Mouse (Mus musculus): ENCODE results near the gene Heyl. TPM values are rescaled to one million over a fixed set of nuclear protein-coding genes. Genes with fewer than 3 reads are reported as not detected.
"Not testable (repeated sequence)": the region's sequence is repeated elsewhere in the genome, so short reads cannot be mapped to it uniquely, and the experiment has no call there.

Heyl gene
- polyA plus RNA-seq, 1 experiment from 2014 or later = 6.6 TPM

- no peak for ATAC-seq
- no peaks in the 10 kb centered on the region for H3K27me3 ChIP-seq
- H3K9me3 ChIP-seq = no peaks in the 10 kb centered on the region
- no peak within 1 kb of the TSS for H3K9ac ChIP-seq (replicated peaks)
- H3K4me3 ChIP-seq (replicated peaks) = no peak within 1 kb of the TSS
- H3K36me3 ChIP-seq = no peaks in the 10 kb centered on the region
- 83% methylated on average over 5 of the region's 5 CpGs for WGBS
- no peaks in the 10 kb centered on the region for H3K4me1 ChIP-seq (replicated peaks)
- H3K4me2 ChIP-seq (replicated peaks) = no peak within 1 kb of the TSS
- H3K27ac ChIP-seq = no peak within 1 kb of the TSS
Observed at GRCm38 (mm10) chr4:123261721-123262401, 28.5 kb downstream of the Heyl start, which contains the start of gene Pabpc4. Gene Pabpc4, plus strand, starts transcription at chr4:123262351.

- Histone ChIP-seq H3K9me3 (no peaks in the 10 kb centered on the region), H3K4me2 (replicated peaks) (no peak overlapping the region), H3K36me3 (no peaks in the 10 kb centered on the region), H3K4me3 (replicated peaks) (no peak overlapping the region), H3K4me1 (replicated peaks) (no peaks in the 10 kb centered on the region), H3K27ac (no peak overlapping the region), H3K9ac (replicated peaks) (no peak overlapping the region), H3K27me3 (no peaks in the 10 kb centered on the region)
- WGBS = 96% methylated on average over 3 of the region's 3 CpGs
- ATAC-seq = no peak
Observed at GRCm38 (mm10) chr4:123271063-123271462, 37.7 kb downstream of the Heyl start.

DNA sequence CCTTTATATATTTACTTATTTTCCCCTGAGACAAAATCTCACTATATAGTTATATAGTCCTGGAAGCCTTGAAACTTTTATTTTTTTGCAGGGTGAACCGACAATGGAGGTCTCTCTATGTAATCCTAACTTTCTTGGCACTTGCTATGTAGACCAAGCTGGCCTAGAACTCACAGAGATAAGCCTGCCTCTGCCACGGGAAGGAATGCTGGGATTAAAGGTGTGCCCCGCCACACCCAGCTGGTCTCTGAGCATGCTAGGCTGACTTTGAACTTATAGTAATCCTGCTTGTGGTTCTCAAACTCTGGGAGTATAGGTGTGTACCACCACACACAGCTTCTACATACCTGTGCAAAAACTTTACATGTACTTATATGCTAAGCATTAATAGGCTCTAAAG is 46.8 kb downstream of the Heyl start:
- H3K27ac ChIP-seq = no peak overlapping the region
- 77% methylated on average over 3 of the region's 3 CpGs for WGBS
- H3K4me3 ChIP-seq (replicated peaks) = no peak overlapping the region
- ATAC-seq = no peak
- no peak overlapping the region for H3K9ac ChIP-seq (replicated peaks)
- H3K9me3 ChIP-seq = no peaks in the 10 kb centered on the region
- H3K27me3 ChIP-seq = no peaks in the 10 kb centered on the region
- no peaks in the 10 kb centered on the region for H3K36me3 ChIP-seq
- H3K4me1 ChIP-seq (replicated peaks) = peaks cover 15% of the 10 kb centered on the region
- H3K4me2 ChIP-seq (replicated peaks) = no peak overlapping the region

DNA sequence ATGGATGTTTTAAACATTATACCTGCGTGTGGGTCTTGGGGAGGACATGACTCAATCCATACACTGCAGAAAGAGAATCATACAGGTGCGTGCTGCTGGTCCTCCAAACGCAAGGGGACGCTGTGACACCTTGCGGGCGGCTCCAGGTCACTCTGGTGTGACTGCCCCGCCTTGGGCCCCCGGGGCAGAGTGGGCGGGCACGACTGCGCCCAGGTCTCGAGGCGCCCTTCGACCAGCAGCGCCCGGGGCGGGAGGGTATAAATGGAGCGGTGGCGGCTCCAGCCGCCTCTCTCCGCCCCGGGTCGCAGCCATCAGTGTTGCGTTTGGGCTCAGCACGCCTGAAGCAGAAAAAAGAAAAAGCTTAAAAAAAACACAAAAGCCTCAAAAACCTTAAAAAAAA is 49.1 kb downstream of the Heyl start:
- ATAC-seq = peak; percentile 94
- Histone ChIP-seq H3K27ac (0 out of 2 replicates have a peak overlapping the region, but pooled peaks have one; percentile 60), H3K4me1 (replicated peaks) (peaks cover 25% of the 10 kb centered on the region), H3K36me3 (peaks cover 10% of the 10 kb centered on the region), H3K4me3 (replicated peaks) (peak overlapping the region; percentile 62), H3K9me3 (no peaks in the 10 kb centered on the region), H3K4me2 (replicated peaks) (peak overlapping the region; percentile 91), H3K9ac (replicated peaks) (peak overlapping the region; percentile 72), H3K27me3 (no peaks in the 10 kb centered on the region)
- WGBS = under 1% methylated on average over 25 of the region's 25 CpGs

DNA sequence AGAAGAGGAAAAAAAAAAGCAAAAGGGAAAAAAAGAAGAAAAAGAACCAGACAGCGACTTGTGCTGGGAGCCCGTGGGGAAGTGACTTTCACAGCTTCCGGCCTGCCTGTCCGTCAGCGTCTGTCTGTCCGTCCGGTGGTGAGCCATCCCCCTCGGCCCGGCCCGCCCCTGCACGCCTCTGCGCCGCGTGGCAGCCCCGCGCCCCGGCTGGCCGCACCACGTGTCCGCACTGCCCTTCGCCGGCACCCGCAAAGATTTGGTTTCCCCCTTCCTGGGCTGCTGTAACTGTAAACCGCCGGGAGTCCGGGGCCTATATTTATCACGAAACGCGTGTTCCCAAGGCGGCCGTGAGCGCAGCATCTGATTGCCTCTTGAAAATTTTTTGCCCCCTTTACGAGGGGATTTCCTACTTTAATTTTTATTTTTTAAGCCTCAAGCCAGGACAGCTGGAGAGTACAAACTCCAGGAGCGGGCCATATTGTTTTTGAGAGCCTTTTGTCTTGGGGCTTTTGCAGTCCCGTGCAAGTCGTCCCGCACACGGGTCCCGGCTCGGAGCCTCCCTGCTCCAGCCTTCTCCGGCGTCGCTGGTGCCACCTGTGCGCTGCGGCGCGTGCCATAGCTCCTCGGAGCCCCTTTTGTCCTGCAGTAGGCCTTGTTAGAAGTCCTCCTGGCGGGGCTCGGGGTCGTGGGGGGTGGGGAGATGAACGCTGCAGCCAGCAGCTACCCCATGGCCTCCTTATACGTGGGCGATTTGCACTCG is 49.7 kb downstream of the Heyl start:
- H3K9me3 ChIP-seq, H3K27ac ChIP-seq, H3K27me3 ChIP-seq: not testable (repeated sequence)
- under 1% methylated on average over 47 of the region's 55 CpGs for WGBS
- Histone ChIP-seq H3K4me2 (replicated peaks) (peak overlapping the region; percentile 91), H3K9ac (replicated peaks) (peak overlapping the region; percentile 72), H3K36me3 (peaks cover 14% of the 10 kb centered on the region), H3K4me1 (replicated peaks) (peaks cover 25% of the 10 kb centered on the region), H3K4me3 (replicated peaks) (peak overlapping the region; percentile 62)
- peak; percentile 80 for ATAC-seq

DNA sequence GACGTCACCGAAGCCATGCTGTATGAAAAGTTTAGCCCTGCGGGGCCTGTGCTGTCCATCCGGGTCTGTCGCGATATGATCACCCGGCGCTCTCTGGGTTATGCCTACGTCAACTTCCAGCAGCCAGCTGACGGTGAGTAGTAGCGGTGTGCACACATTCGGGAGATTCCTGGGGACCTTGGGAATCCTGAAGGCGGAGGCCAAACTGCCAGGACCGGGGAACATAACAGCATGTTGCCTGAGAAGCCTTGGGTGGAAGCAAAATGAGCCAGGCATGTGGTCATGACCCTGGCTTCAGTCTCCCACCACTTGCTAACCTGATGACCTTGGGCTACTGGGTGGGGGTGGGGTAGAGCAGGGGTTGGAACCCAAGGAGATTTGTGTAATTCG is 50.3 kb downstream of the Heyl start:
- not testable (repeated sequence) for H3K27me3 ChIP-seq, H3K9me3 ChIP-seq, H3K27ac ChIP-seq
- Histone ChIP-seq H3K4me2 (replicated peaks) (peak overlapping the region; percentile 91), H3K4me1 (replicated peaks) (peaks cover 25% of the 10 kb centered on the region), H3K4me3 (replicated peaks) (peak overlapping the region; percentile 62), H3K9ac (replicated peaks) (peak overlapping the region; percentile 72), H3K36me3 (peaks cover 17% of the 10 kb centered on the region)
- 2% methylated on average over 15 of the region's 15 CpGs for WGBS
- ATAC-seq = peak; percentile 32; the same call in 1 of the 2 replicates

GRCm38 (mm10) chr4:123284731-123285624 is 51.6 kb downstream of the Heyl start:
- ATAC-seq = no peak
- H3K27me3 ChIP-seq = no peaks in the 10 kb centered on the region
- H3K9me3 ChIP-seq = no peaks in the 10 kb centered on the region
- 82% methylated on average over 6 of the region's 6 CpGs for WGBS
- H3K4me2 ChIP-seq (replicated peaks) = peak overlapping the region; percentile 91
- peaks cover 30% of the 10 kb centered on the region for H3K36me3 ChIP-seq
- H3K4me3 ChIP-seq (replicated peaks) = peak overlapping the region; percentile 62
- H3K27ac ChIP-seq = no peak overlapping the region
- H3K4me1 ChIP-seq (replicated peaks) = peaks cover 25% of the 10 kb centered on the region
- H3K9ac ChIP-seq (replicated peaks) = peak overlapping the region; percentile 72

DNA sequence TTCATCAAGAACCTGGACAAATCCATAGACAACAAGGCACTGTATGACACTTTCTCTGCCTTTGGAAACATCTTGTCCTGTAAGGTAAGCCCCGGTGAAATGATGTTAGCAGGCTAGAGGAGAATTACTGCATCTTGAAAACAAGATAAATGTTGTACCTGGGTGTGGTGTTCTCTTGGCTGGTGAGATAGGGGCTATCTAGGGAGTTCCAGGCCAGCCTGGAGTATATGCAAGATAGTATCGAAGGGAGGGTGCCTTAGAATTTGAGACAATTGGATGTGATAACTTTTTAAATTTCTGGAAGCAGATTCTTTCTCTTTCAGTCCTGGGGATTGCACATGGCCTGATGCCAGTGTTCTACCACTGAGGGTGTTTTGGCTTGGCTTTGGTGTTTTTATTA is 53.4 kb downstream of the Heyl start:
- WGBS = 91% methylated on average over 2 of the region's 2 CpGs
- no peak overlapping the region for H3K27ac ChIP-seq
- no peak for ATAC-seq
- H3K36me3 ChIP-seq = peaks cover 44% of the 10 kb centered on the region
- no peak overlapping the region for H3K4me3 ChIP-seq (replicated peaks)
- H3K27me3 ChIP-seq = no peaks in the 10 kb centered on the region
- H3K4me2 ChIP-seq (replicated peaks) = no peak overlapping the region
- peaks cover 25% of the 10 kb centered on the region for H3K4me1 ChIP-seq (replicated peaks)
- H3K9me3 ChIP-seq = no peaks in the 10 kb centered on the region
- no peak overlapping the region for H3K9ac ChIP-seq (replicated peaks)

DNA sequence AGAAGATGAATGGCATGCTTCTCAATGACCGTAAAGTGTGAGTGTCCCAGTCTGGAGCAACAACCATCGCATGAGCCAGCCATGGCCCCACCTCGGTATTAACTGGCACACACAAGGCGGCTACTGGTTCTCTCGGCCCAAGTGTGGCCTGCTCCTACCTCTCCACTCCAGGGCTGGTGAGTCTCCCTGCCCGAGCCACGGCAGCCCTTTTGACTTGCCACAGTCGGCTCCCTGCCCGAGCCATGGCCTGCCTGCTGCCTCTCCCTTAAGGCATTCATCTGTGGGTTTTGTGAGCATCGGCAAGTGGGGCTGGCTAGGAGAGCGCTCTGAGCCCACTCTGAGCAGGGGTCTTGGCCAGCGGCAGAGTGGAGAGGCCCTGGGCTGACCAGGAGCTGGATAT is 55.7 kb downstream of the Heyl start:
- H3K9ac ChIP-seq (replicated peaks) = no peak overlapping the region
- no peak overlapping the region for H3K4me2 ChIP-seq (replicated peaks)
- H3K4me1 ChIP-seq (replicated peaks) = peaks cover 21% of the 10 kb centered on the region
- 92% methylated on average over 12 of the region's 12 CpGs for WGBS
- ATAC-seq = no peak
- no peaks in the 10 kb centered on the region for H3K27me3 ChIP-seq
- no peak overlapping the region for H3K4me3 ChIP-seq (replicated peaks)
- peaks cover 67% of the 10 kb centered on the region for H3K36me3 ChIP-seq
- no peaks in the 10 kb centered on the region for H3K9me3 ChIP-seq
- H3K27ac ChIP-seq = no peak overlapping the region

DNA sequence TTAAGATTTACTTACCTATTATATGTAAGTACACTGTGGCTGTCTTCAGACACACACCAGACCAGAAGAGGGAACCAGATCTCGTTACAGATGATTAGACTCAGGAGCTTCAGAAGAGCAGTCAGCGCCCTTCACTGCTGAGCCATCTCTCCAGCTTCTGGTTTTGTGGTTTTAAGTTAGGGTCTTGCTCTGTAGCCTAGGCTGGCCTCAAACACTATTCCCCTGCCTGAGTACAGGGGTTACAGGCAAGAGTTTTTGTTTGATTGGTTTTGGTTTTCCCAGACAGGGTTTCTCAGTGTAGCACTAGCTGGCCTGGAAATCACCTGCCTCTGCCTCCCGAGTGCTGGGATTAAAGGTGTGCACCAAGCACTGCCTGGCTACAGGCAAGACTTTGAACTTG is 59.0 kb downstream of the Heyl start:
- no peak for ATAC-seq
- Histone ChIP-seq H3K4me1 (replicated peaks) (no peaks in the 10 kb centered on the region), H3K27ac (no peak overlapping the region), H3K4me3 (replicated peaks) (no peak overlapping the region), H3K27me3 (no peaks in the 10 kb centered on the region), H3K36me3 (peaks cover 92% of the 10 kb centered on the region), H3K9me3 (no peaks in the 10 kb centered on the region), H3K4me2 (replicated peaks) (no peak overlapping the region), H3K9ac (replicated peaks) (no peak overlapping the region)
- 91% methylated on average over 3 of the region's 3 CpGs for WGBS

DNA sequence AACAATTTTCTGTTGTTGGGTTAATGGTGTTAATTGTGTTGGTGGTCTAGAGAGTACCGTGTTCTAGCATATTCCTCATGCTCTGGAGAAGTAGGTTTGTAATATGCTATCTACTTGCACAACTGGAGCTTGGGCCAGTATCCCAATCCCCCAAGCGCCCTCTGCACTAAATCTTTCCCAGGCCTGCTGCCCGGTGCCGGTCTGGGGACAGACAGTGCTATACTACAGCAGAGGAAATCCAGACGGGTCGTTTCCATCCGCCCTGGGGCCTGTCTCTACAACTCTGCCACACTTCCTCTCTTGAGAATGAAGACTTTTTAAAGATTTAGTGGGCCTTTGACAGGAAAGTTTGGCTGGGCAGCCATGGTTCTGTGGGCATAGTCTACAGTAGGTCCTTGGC is 59.6 kb downstream of the Heyl start:
- no peaks in the 10 kb centered on the region for H3K27me3 ChIP-seq
- no peak overlapping the region for H3K27ac ChIP-seq
- no peaks in the 10 kb centered on the region for H3K4me1 ChIP-seq (replicated peaks)
- WGBS = 89% methylated on average over 7 of the region's 7 CpGs
- H3K9me3 ChIP-seq = no peaks in the 10 kb centered on the region
- no peak overlapping the region for H3K4me3 ChIP-seq (replicated peaks)
- peaks cover 92% of the 10 kb centered on the region for H3K36me3 ChIP-seq
- no peak for ATAC-seq
- no peak overlapping the region for H3K4me2 ChIP-seq (replicated peaks)
- H3K9ac ChIP-seq (replicated peaks) = no peak overlapping the region
